Mouse (Mus musculus): ENCODE results near the gene Gm42906.

DNA sequence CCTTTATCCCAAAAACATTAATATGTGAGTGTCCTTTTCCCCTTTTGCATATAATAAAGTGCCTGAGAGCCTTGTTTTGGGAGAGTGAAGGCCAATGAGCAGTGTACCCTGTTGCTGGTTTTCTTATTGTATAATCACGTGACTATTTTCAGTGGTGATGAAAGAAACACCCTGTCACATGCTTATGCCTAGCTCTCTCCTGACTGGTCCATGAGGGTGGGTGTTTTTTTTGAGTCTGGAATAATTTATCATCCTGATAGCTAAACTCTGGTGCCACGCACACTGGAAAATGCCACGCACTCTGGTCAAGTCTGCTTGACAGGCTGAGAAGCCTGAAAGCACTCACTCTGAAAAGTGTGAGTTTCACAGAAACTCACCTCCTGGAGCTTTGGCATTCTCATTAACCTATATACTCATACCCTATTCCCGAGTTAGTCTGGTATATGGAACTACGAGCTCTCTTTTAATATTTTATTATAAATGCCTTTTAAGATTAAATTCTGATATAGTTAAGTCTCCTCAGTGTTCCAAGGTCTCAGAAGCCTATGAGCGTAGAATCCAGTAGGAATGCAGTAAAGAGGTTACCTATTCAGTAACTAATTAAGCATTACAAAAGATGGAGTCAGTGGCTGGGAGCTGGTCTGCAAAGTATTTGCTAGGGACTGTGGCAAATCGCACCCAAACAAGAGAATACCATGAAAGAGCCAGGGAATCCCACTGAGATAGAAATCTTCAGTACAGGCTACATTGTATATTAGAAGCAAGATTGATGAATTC lies 19.7 kb downstream of the Gm42906 start:
- no peak for TF ChIP-seq CTCF (IDR thresholded peaks at IDR 0.05; ENCODE audit: low read depth, low read length)
- no peak for TF ChIP-seq POLR2A (IDR thresholded peaks at IDR 0.05; ENCODE audit: insufficient read depth, low read length)
- TF ChIP-seq EP300 (IDR thresholded peaks at IDR 0.05; ENCODE audit: insufficient read depth, low read depth, low read length) = no peak
